Mouse (Mus musculus) lung, embryonic 15.5 days (tissue): ENCODE results near the gene Tle4. TPM values are rescaled to one million over a fixed set of nuclear protein-coding genes. Genes with fewer than 3 reads are reported as not detected.

Experiments used
- ATAC-seq: fragments of 200-750 bp; cut with Nextera tagmentation; 2 replicates; pipeline ENCODE4 v1.8.0; 2017; ENCODE audit warnings: moderate number of reproducible peaks, borderline replicate concordance; ENCODE audit not compliant: low FRiP score, low TSS enrichment; ENCODE audit errors: extremely low read depth
- H3K27ac ChIP-seq: fragments of 300-500 bp; sonication (generic); 2 replicates; pipeline ENCODE4 v1.5.1; 2015; ENCODE audit warnings: moderate library complexity, mild to moderate bottlenecking, inconsistent platforms
- H3K27me3 ChIP-seq: fragments of 300-500 bp; sonication (generic); 2 replicates; pipeline ENCODE4 v1.6.1; 2015; ENCODE audit warnings: inconsistent platforms
- H3K36me3 ChIP-seq: fragments of 300-500 bp; sonication (generic); 2 replicates; pipeline ENCODE4 v1.6.1; 2015; ENCODE audit warnings: inconsistent platforms
- H3K4me1 ChIP-seq: fragments of 300-500 bp; sonication (generic); 2 replicates; pipeline ENCODE4 v1.6.1; 2015; ENCODE audit warnings: inconsistent platforms
- H3K4me2 ChIP-seq: fragments of 300-500 bp; sonication (generic); 2 replicates; pipeline ENCODE4 v1.6.1; 2015; ENCODE audit warnings: inconsistent platforms, mild to moderate bottlenecking, moderate library complexity
- H3K4me3 ChIP-seq: fragments of 300-500 bp; sonication (generic); 2 replicates; pipeline ENCODE4 v1.5.1; 2015; ENCODE audit warnings: mild to moderate bottlenecking, inconsistent platforms
- H3K9ac ChIP-seq: fragments of 300-500 bp; sonication (generic); 2 replicates; pipeline ENCODE4 v1.6.1; 2015; ENCODE audit warnings: inconsistent platforms
- H3K9me3 ChIP-seq: fragments of 300-500 bp; sonication (generic); 2 replicates; pipeline ENCODE4 v1.6.1; 2016; ENCODE audit warnings: inconsistent platforms
- WGBS: fragments of 180-500 bp; shearing (Covaris S2); methylation state at CpG from one replicate; pipeline ENCODE4 v1.1.7; 2015; 5-methylcytosine and 5-hydroxymethylcytosine counted together
- polyA plus RNA-seq: library from polyadenylated mRNA; unstranded; fragments of >200 nt; fragmentation: Nextera tagmentation; extraction: Ambion mirVana; gene quantifications from 2 replicates; pipeline ENCODE4 v1.2.1, GENCODE M21; 2015

The Tle4 gene
- polyA plus RNA-seq, 1 experiment from 2014 or later = 13.5 TPM

DNA sequence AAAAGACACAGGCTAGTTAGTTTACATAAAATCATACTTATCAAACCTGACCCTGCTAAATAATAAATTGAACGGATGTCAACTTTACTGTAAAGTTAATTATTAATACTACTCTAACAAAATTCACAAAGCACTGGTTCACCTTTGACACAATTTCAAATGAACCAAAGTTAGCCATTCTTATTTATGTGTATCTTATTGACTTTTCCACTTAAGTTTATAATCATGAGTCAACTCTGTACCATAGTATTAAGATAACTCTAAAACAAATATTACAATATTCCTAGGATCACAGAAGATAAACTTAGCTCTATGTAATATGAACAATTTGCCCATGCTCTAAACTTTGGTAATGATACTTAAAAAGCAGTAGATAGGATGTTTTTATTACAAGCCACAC is 81.4 kb downstream of the Tle4 start:
- Histone ChIP-seq H3K36me3 (0 out of 2 replicates have a peak, but pooled peaks cover 3% of the 10 kb centered on the region), H3K4me1 (no peaks in the 10 kb centered on the region), H3K4me2 (no peak overlapping the region), H3K9ac (no peak overlapping the region), H3K4me3 (no peak overlapping the region), H3K27me3 (no peaks in the 10 kb centered on the region), H3K9me3 (no peaks in the 10 kb centered on the region), H3K27ac (no peak overlapping the region)
- ATAC-seq = no peak
- WGBS = 62% methylated on average over 1 of the region's 1 CpGs

DNA sequence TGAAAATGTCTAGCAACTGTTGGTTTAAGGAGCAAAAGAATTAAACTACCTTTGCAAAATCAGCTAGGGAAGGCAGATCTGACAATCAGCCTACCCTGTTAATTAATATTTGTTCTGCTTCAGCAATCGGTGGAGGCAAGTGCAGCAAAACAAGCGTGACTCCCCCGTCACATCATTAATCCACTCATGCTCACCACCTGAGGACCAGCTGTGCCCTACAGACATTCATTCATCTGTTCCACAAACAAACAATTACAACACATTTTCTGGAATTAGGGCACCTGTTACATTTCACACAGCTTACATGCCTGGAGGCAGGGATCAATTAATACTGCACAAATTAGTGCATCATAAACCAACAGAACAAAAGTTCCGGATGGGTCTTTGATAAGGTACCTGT is 89.0 kb downstream of the Tle4 start:
- no peaks in the 10 kb centered on the region for H3K36me3 ChIP-seq
- no peak for ATAC-seq
- H3K4me2 ChIP-seq = no peak overlapping the region
- H3K4me1 ChIP-seq = 0 out of 2 replicates have a peak, but pooled peaks cover 2% of the 10 kb centered on the region
- H3K27me3 ChIP-seq = no peaks in the 10 kb centered on the region
- H3K9ac ChIP-seq = no peak overlapping the region
- no peaks in the 10 kb centered on the region for H3K9me3 ChIP-seq
- 78% methylated on average over 4 of the region's 4 CpGs for WGBS
- no peak overlapping the region for H3K4me3 ChIP-seq
- H3K27ac ChIP-seq = no peak overlapping the region

GRCm38 (mm10) chr19:14507911-14508310 is 89.9 kb downstream of the Tle4 start:
- no peak overlapping the region for H3K4me3 ChIP-seq
- H3K9ac ChIP-seq = no peak overlapping the region
- 57% methylated on average over 2 of the region's 2 CpGs for WGBS
- ATAC-seq = no peak
- no peaks in the 10 kb centered on the region for H3K27me3 ChIP-seq
- H3K27ac ChIP-seq = no peak overlapping the region
- H3K4me1 ChIP-seq = 0 out of 2 replicates have a peak, but pooled peaks cover 2% of the 10 kb centered on the region
- no peak overlapping the region for H3K4me2 ChIP-seq
- H3K9me3 ChIP-seq = no peaks in the 10 kb centered on the region
- no peaks in the 10 kb centered on the region for H3K36me3 ChIP-seq

GRCm38 (mm10) chr19:14506875-14507670 is 90.8 kb downstream of the Tle4 start:
- 0 out of 2 replicates have a peak, but pooled peaks cover 2% of the 10 kb centered on the region for H3K4me1 ChIP-seq
- WGBS = 62% methylated on average over 3 of the region's 3 CpGs
- H3K36me3 ChIP-seq = no peaks in the 10 kb centered on the region
- H3K9ac ChIP-seq = no peak overlapping the region
- no peak overlapping the region for H3K4me3 ChIP-seq
- no peak overlapping the region for H3K4me2 ChIP-seq
- ATAC-seq = no peak
- no peak overlapping the region for H3K27ac ChIP-seq
- no peaks in the 10 kb centered on the region for H3K27me3 ChIP-seq
- no peaks in the 10 kb centered on the region for H3K9me3 ChIP-seq

GRCm38 (mm10) chr19:14505885-14506548 is 91.8 kb downstream of the Tle4 start:
- no peak overlapping the region for H3K4me3 ChIP-seq
- 0 out of 2 replicates have a peak, but pooled peaks cover 2% of the 10 kb centered on the region for H3K4me1 ChIP-seq
- H3K36me3 ChIP-seq = no peaks in the 10 kb centered on the region
- H3K27me3 ChIP-seq = no peaks in the 10 kb centered on the region
- ATAC-seq = no peak
- no peaks in the 10 kb centered on the region for H3K9me3 ChIP-seq
- no peak overlapping the region for H3K9ac ChIP-seq
- 89% methylated on average over 2 of the region's 2 CpGs for WGBS
- H3K27ac ChIP-seq = no peak overlapping the region
- H3K4me2 ChIP-seq = no peak overlapping the region

GRCm38 (mm10) chr19:14505401-14505800 is 92.5 kb downstream of the Tle4 start:
- H3K4me2 ChIP-seq = no peak overlapping the region
- no peaks in the 10 kb centered on the region for H3K27me3 ChIP-seq
- H3K27ac ChIP-seq = no peak overlapping the region
- no peaks in the 10 kb centered on the region for H3K36me3 ChIP-seq
- H3K9me3 ChIP-seq = no peaks in the 10 kb centered on the region
- no peak overlapping the region for H3K4me3 ChIP-seq
- H3K4me1 ChIP-seq = 0 out of 2 replicates have a peak, but pooled peaks cover 2% of the 10 kb centered on the region
- no peak for ATAC-seq
- no peak overlapping the region for H3K9ac ChIP-seq
- WGBS = 77% methylated on average over 3 of the region's 3 CpGs

GRCm38 (mm10) chr19:14503862-14504261 is 94.0 kb downstream of the Tle4 start:
- no peak overlapping the region for H3K4me3 ChIP-seq
- no peak for ATAC-seq
- H3K27ac ChIP-seq = no peak overlapping the region
- no peaks in the 10 kb centered on the region for H3K9me3 ChIP-seq
- no peak overlapping the region for H3K9ac ChIP-seq
- 66% methylated on average over 6 of the region's 6 CpGs for WGBS
- H3K36me3 ChIP-seq = no peaks in the 10 kb centered on the region
- 0 out of 2 replicates have a peak, but pooled peaks cover 2% of the 10 kb centered on the region for H3K4me1 ChIP-seq
- H3K4me2 ChIP-seq = no peak overlapping the region
- no peaks in the 10 kb centered on the region for H3K27me3 ChIP-seq

DNA sequence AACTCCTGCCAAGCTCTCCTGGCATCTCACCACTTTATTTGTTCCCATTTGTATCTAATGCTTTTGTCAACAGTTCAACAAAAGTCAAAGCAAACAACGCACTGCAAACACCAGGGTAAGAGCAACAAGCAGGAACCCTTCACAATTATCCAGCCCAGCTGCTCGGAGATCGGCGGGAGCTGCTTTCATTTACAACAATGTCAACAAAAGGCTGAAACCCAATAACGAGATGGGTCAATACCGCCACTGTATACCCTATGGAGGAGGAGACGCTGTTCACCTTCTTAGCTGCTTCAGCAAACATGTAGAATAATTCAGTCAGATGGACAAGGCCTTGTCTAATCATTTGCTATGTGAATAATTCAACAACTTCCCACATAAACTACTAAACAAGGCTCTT is 95.6 kb downstream of the Tle4 start:
- H3K4me2 ChIP-seq = no peak overlapping the region
- WGBS = 36% methylated on average over 7 of the region's 7 CpGs
- no peak overlapping the region for H3K4me3 ChIP-seq
- no peaks in the 10 kb centered on the region for H3K36me3 ChIP-seq
- H3K9ac ChIP-seq = no peak overlapping the region
- ATAC-seq = no peak
- no peak overlapping the region for H3K27ac ChIP-seq
- H3K4me1 ChIP-seq = 0 out of 2 replicates have a peak, but pooled peaks cover 2% of the 10 kb centered on the region
- H3K27me3 ChIP-seq = no peaks in the 10 kb centered on the region
- no peaks in the 10 kb centered on the region for H3K9me3 ChIP-seq

GRCm38 (mm10) chr19:14499835-14500425 is 97.9 kb downstream of the Tle4 start:
- ATAC-seq = no peak
- 9% methylated on average over 3 of the region's 3 CpGs for WGBS
- H3K27ac ChIP-seq = no peak overlapping the region

DNA sequence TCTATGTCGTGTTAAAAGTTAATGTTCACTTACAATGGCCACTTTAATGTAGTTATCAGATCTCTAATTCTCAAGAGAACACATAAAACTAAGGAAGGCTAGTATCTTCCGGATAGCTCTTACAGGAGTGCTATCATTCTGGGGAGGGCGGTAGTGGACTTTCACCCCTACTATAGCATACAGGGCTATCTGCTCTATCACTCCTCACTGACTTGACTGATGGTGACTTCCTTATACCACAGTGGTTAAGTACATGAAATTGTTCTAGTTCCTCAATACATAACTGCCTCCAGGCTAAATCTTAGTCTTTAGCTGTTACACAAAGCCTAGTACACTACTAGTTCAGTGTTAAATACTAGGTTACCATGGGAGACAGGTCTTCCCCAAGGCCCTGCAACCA is 104.8 kb downstream of the Tle4 start:
- H3K4me1 ChIP-seq = no peaks in the 10 kb centered on the region
- H3K36me3 ChIP-seq = no peaks in the 10 kb centered on the region
- 88% methylated on average over 3 of the region's 3 CpGs for WGBS
- no peak for ATAC-seq
- H3K9ac ChIP-seq = no peak overlapping the region
- no peak overlapping the region for H3K27ac ChIP-seq
- no peak overlapping the region for H3K4me2 ChIP-seq
- H3K9me3 ChIP-seq = no peaks in the 10 kb centered on the region
- no peak overlapping the region for H3K4me3 ChIP-seq
- no peaks in the 10 kb centered on the region for H3K27me3 ChIP-seq

More at GRCm38 (mm10) chr19:14499835-14500425, 97.9 kb downstream of the Tle4 start:
- Histone ChIP-seq H3K27me3 (no peaks in the 10 kb centered on the region), H3K4me2 (no peak overlapping the region), H3K4me3 (no peak overlapping the region), H3K9ac (no peak overlapping the region), H3K36me3 (no peaks in the 10 kb centered on the region), H3K4me1 (no peaks in the 10 kb centered on the region), H3K9me3 (no peaks in the 10 kb centered on the region)

GRCm38 (mm10) chr19:14487180-14487579 is 110.7 kb downstream of the Tle4 start:
- ATAC-seq = no peak
- no peak overlapping the region for H3K9ac ChIP-seq
- no peaks in the 10 kb centered on the region for H3K4me1 ChIP-seq
- 81% methylated on average over 9 of the region's 9 CpGs for WGBS
- H3K36me3 ChIP-seq = no peaks in the 10 kb centered on the region
- H3K4me2 ChIP-seq = no peak overlapping the region
- no peak overlapping the region for H3K27ac ChIP-seq
- no peaks in the 10 kb centered on the region for H3K27me3 ChIP-seq
- no peak overlapping the region for H3K4me3 ChIP-seq
- no peaks in the 10 kb centered on the region for H3K9me3 ChIP-seq

DNA sequence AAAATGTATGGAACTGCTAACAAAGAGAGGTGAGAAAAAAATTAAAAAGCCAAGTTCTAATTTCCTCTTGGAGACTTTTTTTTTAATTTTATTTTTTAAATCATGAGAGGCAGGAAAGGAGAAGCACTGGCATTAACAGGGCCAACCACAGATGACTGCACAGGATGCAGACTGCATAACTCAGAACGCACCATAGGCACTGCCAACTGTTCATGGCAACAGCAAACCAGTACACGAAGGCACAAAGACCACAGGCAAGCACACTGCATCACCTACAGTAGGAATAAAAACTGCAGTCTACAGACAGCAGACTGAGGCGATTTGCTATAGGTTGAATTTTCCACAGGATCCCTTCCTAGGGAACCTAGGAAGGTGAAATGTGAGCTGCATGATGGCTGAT is 112.7 kb downstream of the Tle4 start:
- no peaks in the 10 kb centered on the region for H3K9me3 ChIP-seq
- H3K4me2 ChIP-seq = no peak overlapping the region

More for the DNA sequence above, 112.7 kb downstream of the Tle4 start:
- WGBS = 63% methylated on average over 3 of the region's 3 CpGs
- no peak overlapping the region for H3K27ac ChIP-seq
- H3K4me3 ChIP-seq = no peak overlapping the region
- no peaks in the 10 kb centered on the region for H3K36me3 ChIP-seq
- no peak for ATAC-seq
- no peak overlapping the region for H3K9ac ChIP-seq
- H3K27me3 ChIP-seq = no peaks in the 10 kb centered on the region
- peaks cover 14% of the 10 kb centered on the region for H3K4me1 ChIP-seq
